Mouse (Mus musculus): ENCODE results near the gene Dvl3. TPM values are rescaled to one million over a fixed set of nuclear protein-coding genes. Genes with fewer than 3 reads are reported as not detected.
A peak's percentile ranks its signal among the peaks of the same experiment; 100 is the strongest.

Gene Dvl3
- polyA plus RNA-seq, 1 experiment from 2014 or later, result 25.2 TPM

DNA sequence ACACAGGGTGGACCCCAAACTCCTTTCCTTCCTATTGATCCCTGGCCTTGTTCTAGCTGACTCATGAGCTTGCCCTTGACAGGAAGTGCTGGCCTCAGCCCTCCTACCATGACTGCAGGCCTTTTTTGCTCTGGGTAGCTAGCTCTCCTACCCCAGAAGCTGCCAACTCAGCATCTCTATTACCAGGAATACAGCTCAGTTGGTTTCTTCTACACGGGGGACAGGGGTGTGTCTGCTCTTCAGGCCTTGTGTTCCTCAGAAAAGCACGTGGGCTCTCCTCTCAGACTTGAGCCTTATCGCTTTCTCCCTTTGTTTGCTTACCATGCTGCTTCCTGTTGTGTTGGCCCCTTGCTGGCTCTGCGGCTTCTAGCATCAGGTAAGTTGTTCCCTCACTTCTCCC is 23.7 kb downstream of the Dvl3 start:
- ATAC-seq (ENCODE audit: insufficient read depth), result no peak
- H3K36me3 ChIP-seq (ENCODE audit: insufficient read depth), result peaks cover 74% of the 10 kb centered on the region
- H3K9me3 ChIP-seq (ENCODE audit: low read depth, low read length), result no peaks in the 10 kb centered on the region
- no peak overlapping the region for H3K4me3 ChIP-seq (ENCODE audit: low read depth, low read length)
- TF ChIP-seq CTCF (IDR thresholded peaks at IDR 0.05; ENCODE audit: low read depth), result no peak
- no peaks in the 10 kb centered on the region for H3K27me3 ChIP-seq (ENCODE audit: insufficient read depth, low read length)
- no peak for DNase-seq
- H3K4me1 ChIP-seq (ENCODE audit: insufficient read depth), result 0 out of 2 replicates have a peak, but pooled peaks cover 7% of the 10 kb centered on the region
- no peak overlapping the region for H3K9ac ChIP-seq
- H3K27ac ChIP-seq (ENCODE audit: low read depth), result no peak overlapping the region
- no peak overlapping the region for H3K4me2 ChIP-seq
- WGBS, result 84% methylated on average over 4 of the region's 4 CpGs

DNA sequence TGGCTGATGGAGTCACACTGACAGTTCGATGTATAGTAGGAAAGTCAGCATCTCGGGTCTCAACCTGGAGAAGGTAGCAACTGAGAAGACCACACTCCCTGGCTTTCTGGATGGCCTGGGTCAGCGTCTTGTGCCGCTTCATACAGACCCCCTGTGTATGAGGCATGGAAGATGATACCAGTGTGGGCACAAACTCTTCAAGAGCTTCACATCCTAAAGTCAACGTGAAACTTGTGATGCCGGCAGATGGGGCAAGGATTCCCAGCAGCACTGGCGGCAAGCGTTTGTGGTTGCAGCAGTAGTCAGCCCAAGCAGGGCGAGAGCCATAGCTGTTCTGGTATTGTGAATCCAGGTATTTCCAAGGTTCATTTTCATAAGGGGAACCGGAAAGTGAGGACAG is 28.9 kb downstream of the Dvl3 start:
- Histone ChIP-seq H3K9me3 (ENCODE audit: low read depth, low read length) (no peaks in the 10 kb centered on the region), H3K27ac (ENCODE audit: low read depth) (no peak overlapping the region), H3K9ac (no peak overlapping the region), H3K4me3 (ENCODE audit: low read depth, low read length) (no peak overlapping the region), H3K27me3 (ENCODE audit: insufficient read depth, low read length) (no peaks in the 10 kb centered on the region), H3K4me2 (no peak overlapping the region), H3K36me3 (ENCODE audit: insufficient read depth) (peaks cover 58% of the 10 kb centered on the region), H3K4me1 (ENCODE audit: insufficient read depth) (peaks cover 3% of the 10 kb centered on the region; the same call in 1 of the 2 replicates)
- no peak for TF ChIP-seq CTCF (IDR thresholded peaks at IDR 0.05; ENCODE audit: low read depth)
- no peak for ATAC-seq (ENCODE audit: insufficient read depth)
- DNase-seq, result no peak
- 87% methylated on average over 10 of the region's 10 CpGs for WGBS

DNA sequence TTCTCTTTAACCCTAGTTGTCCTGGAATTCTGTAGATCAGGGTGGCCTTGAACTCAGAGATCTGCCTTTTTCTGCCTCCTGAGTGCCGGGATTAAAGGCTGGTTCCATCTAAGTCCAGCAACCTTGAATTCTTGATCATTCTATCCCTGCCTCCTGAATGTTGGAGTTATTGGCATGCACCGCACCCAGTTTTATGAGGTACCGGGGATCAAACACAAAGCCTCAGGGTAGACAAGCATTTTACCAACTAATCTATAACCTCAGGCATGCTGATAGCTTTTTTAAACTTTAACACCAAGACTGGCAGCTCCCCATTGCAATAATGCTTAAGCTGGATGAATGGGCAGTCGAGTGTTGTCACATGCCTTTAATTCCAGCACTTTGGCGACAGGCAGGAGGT is 30.6 kb downstream of the Dvl3 start:
- DNase-seq (no peak), ATAC-seq (ENCODE audit: insufficient read depth) (no peak)
- peak overlapping the region; percentile 46; the same call in 1 of the 2 replicates for H3K27ac ChIP-seq (ENCODE audit: low read depth)
- 50% methylated on average over 5 of the region's 5 CpGs for WGBS
- peak overlapping the region; percentile 82 for H3K4me3 ChIP-seq (ENCODE audit: low read depth, low read length)
- no peaks in the 10 kb centered on the region for H3K9me3 ChIP-seq (ENCODE audit: low read depth, low read length)
- peaks cover 3% of the 10 kb centered on the region; the same call in 1 of the 2 replicates for H3K4me1 ChIP-seq (ENCODE audit: insufficient read depth)
- H3K36me3 ChIP-seq (ENCODE audit: insufficient read depth), result peaks cover 58% of the 10 kb centered on the region
- peak overlapping the region; percentile 62; the same call in 1 of the 2 replicates for H3K9ac ChIP-seq
- peak overlapping the region; percentile 79 for H3K4me2 ChIP-seq
- no peak for TF ChIP-seq CTCF (IDR thresholded peaks at IDR 0.05; ENCODE audit: low read depth)
- no peaks in the 10 kb centered on the region for H3K27me3 ChIP-seq (ENCODE audit: insufficient read depth, low read length)

DNA sequence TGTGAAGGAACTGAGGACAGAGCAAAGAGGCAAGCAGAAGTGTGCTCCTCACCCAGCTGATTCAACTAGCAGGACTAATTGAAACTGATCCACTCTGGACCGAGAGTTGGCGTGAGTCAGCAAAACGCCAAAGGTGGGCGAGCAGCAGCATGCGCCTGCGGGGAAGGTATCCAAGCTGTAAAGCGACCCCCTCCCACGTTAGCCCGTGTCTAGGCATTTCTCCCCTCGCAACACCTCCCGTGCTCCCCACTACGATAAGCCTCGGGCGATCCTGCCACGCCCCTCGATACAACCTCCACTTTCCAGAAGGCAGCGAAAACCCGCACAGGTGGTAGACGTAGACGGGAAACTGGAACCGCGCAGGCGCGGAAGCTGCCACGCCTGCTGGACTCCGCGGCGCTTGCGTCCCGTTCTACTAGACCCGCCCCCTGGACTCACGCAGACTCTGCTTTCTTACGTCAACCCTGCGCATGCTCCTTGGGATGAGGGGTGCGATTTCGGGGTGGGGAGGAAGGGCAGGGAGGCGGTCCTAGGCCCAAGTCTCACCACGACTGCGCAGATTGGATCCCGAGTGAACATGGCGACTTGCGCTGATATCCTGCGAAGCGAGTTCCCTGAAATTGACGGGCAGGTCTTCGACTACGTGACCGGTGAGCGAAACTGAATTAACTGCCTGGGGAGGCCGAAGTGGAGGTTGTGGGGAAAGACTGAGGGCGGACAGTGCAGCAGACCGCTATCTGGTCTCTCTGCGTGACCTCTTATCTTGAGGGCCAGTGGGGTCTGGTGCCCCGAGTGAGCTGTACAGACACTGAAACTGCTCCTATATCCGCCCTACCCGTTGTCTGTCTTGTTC is 31.5 kb downstream of the Dvl3 start, which contains the start of gene Abcf3:
TSS of gene Abcf3 (plus strand) at position 482 of the 853 bp plus-strand sequence.
- TF ChIP-seq CTCF (IDR thresholded peaks at IDR 0.05; ENCODE audit: low read depth), result no peak
- Histone ChIP-seq H3K9ac (peak within 1 kb of the TSS; percentile 84), H3K36me3 (ENCODE audit: insufficient read depth) (peaks cover 59% of the 10 kb centered on the region)

DNA sequence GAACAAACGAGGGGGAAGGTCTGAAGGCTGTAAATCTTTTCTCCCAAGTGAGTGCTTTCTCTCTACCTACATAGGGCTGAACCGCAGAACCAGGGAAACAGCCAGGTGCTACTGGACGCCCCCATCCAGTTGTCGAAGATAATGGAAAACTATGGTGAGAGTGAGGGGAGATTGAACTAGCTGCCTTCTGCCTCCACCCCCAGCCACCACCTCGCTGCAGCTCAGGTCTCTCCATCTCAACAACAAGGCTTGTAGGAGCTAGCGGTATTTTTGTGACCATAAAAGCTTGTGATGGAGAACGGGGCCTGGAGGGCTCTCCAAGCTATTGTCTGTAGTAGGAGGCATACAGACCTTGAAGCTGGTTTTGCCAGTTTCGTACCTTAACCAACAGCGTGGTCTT is 32.4 kb downstream of the Dvl3 start:
- Histone ChIP-seq H3K4me2 (peak overlapping the region; percentile 89), H3K27me3 (ENCODE audit: insufficient read depth, low read length) (no peaks in the 10 kb centered on the region), H3K36me3 (ENCODE audit: insufficient read depth) (peaks cover 59% of the 10 kb centered on the region), H3K9me3 (ENCODE audit: low read depth, low read length) (no peaks in the 10 kb centered on the region), H3K27ac (ENCODE audit: low read depth) (no peak overlapping the region), H3K4me1 (ENCODE audit: insufficient read depth) (peaks cover 3% of the 10 kb centered on the region; the same call in 1 of the 2 replicates), H3K9ac (peak overlapping the region; percentile 84), H3K4me3 (ENCODE audit: low read depth, low read length) (peak overlapping the region; percentile 82)
- TF ChIP-seq CTCF (IDR thresholded peaks at IDR 0.05; ENCODE audit: low read depth), result no peak
- WGBS, result 42% methylated on average over 9 of the region's 9 CpGs
- no peak for DNase-seq
- no peak for ATAC-seq (ENCODE audit: insufficient read depth)

More for the DNA sequence above, 31.5 kb downstream of the Dvl3 start, which contains the start of gene Abcf3:
- WGBS, result under 1% methylated on average over 56 of the region's 56 CpGs
- ATAC-seq (ENCODE audit: insufficient read depth), result peak; percentile 99
- Histone ChIP-seq H3K4me2 (peak within 1 kb of the TSS; percentile 89), H3K4me1 (ENCODE audit: insufficient read depth) (peaks cover 3% of the 10 kb centered on the region; the same call in 1 of the 2 replicates), H3K9me3 (ENCODE audit: low read depth, low read length) (no peaks in the 10 kb centered on the region), H3K27me3 (ENCODE audit: insufficient read depth, low read length) (no peaks in the 10 kb centered on the region), H3K27ac (ENCODE audit: low read depth) (peak within 1 kb of the TSS; percentile 46; the same call in 1 of the 2 replicates), H3K4me3 (ENCODE audit: low read depth, low read length) (peak within 1 kb of the TSS; percentile 82)
- peak; percentile 100 for DNase-seq

DNA sequence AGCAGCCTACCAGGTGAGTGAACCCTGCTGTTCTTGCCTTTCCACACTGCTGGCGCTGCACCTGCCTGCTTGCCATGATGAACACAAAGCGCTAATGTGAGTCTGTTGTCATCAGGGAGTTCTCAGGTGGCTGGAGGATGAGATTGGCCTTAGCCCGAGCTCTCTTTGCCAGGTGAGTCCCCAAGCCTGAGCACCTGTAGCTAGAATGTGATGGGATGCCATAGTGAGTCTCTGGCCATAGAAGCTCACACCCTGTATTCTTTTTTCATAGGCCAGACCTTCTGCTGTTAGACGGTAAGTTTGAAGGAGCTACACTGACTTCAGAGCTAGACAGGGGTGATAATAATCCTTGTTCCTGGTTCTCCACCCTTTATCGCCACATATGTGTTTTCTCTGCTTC is 34.9 kb downstream of the Dvl3 start:
- Histone ChIP-seq H3K4me1 (ENCODE audit: insufficient read depth) (peaks cover 3% of the 10 kb centered on the region; the same call in 1 of the 2 replicates), H3K27ac (ENCODE audit: low read depth) (no peak overlapping the region), H3K36me3 (ENCODE audit: insufficient read depth) (peaks cover 58% of the 10 kb centered on the region), H3K9me3 (ENCODE audit: low read depth, low read length) (no peaks in the 10 kb centered on the region), H3K4me2 (no peak overlapping the region), H3K4me3 (ENCODE audit: low read depth, low read length) (no peak overlapping the region), H3K9ac (no peak overlapping the region), H3K27me3 (ENCODE audit: insufficient read depth, low read length) (no peaks in the 10 kb centered on the region)
- WGBS, result 94% methylated on average over 5 of the region's 5 CpGs
- DNase-seq (no peak), ATAC-seq (ENCODE audit: insufficient read depth) (no peak)
- no peak for TF ChIP-seq CTCF (IDR thresholded peaks at IDR 0.05; ENCODE audit: low read depth)

DNA sequence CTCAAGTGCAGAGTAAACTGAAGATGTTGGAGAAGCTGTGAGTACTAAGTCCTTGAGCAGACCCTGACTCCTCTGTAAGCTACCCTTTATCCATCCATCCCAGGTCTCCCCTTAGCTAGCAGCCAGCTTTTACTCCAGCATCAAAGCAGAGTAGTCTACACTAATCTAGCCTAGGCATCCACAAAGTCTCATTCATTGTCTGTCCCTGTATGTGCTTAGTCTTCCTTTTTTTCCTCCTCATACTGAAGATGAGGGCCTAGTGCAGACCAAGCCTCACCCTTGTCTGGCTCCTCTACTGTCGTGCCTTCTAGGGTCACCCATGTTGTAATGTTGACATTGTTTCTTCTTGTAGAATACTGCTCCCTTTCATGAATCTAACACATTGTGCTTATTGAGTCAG is 35.8 kb downstream of the Dvl3 start:
- 88% methylated on average over 1 of the region's 1 CpGs for WGBS
- H3K9me3 ChIP-seq (ENCODE audit: low read depth, low read length), result no peaks in the 10 kb centered on the region
- H3K9ac ChIP-seq, result no peak overlapping the region
- DNase-seq (no peak), ATAC-seq (ENCODE audit: insufficient read depth) (no peak)
- H3K4me2 ChIP-seq, result no peak overlapping the region
- H3K4me1 ChIP-seq (ENCODE audit: insufficient read depth), result peaks cover 3% of the 10 kb centered on the region; the same call in 1 of the 2 replicates
- no peak overlapping the region for H3K27ac ChIP-seq (ENCODE audit: low read depth)
- peaks cover 63% of the 10 kb centered on the region for H3K36me3 ChIP-seq (ENCODE audit: insufficient read depth)
- TF ChIP-seq CTCF (IDR thresholded peaks at IDR 0.05; ENCODE audit: low read depth), result no peak
- H3K27me3 ChIP-seq (ENCODE audit: insufficient read depth, low read length), result no peaks in the 10 kb centered on the region
- no peak overlapping the region for H3K4me3 ChIP-seq (ENCODE audit: low read depth, low read length)

All from lung, embryonic 14.5 days (tissue).